ENCODE assay signal across 27 mouse cellular contexts in the genomic region with DNA sequence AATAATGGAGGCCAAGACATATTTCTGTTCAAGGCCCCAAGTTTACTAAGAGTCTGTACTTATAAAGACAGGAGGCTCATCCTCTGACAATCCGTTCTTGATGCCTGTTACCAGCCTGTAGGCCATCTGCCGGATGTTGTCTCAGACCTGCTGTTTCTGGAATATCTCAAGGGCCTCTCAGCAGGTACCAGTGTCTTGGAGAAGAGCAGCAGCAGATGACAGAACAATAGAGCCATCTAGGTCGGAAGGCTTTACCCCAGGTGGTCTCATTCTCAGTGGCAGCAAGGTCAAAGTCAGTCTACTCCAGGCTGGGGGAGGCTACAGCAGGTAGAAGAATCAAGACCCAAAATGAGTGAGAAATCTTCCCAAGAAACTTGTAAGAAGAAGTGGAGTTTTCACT.
DNase-seq lines count a peak whose midpoint lies in the region; ATAC-seq and TF ChIP-seq lines count a peak whose summit lies in the region.
"Had no signal": no experiment of that assay in that cellular context is flagged by ENCODE, and none has a peak within 500 bp of the region (broad histone marks: within the 10 kb centered on the region; RNA-seq: fewer than 3 reads in every experiment).

No protein-coding gene starts in this region.

- ATAC-seq in cerebellum, adult (ENCODE audit: insufficient number of reproducible peaks, low FRiP score, low TSS enrichment): no peak
- ATAC-seq: activated CD4-positive, CD25-positive, alpha-beta regulatory T cell, adult 4 months; forebrain, embryonic 14.5 days; forebrain, postnatal 0 days; intestine, postnatal 0 days had no signal

- H3K79me2 ChIP-seq in myocyte (ENCODE audit: control insufficient read depth, insufficient read depth): no peaks in the 10 kb centered on the region

- H3K4me3 ChIP-seq in myocyte: no peak overlapping the region
- H3K4me3 ChIP-seq: gastrocnemius, adult 2 months; heart, embryonic 10.5 days; heart, embryonic 13.5 days; hindbrain, embryonic 12.5 days; hindbrain, embryonic 15.5 days had no signal

- no peak overlapping the region for H3ac ChIP-seq in myocyte (ENCODE audit: control insufficient read depth, insufficient read length)

- peak; percentile 5 for DNase-seq in cerebellum, postnatal 10 days
- peak; percentile 97 for DNase-seq in R1 (ENCODE audit: low read depth, low spot score)
- no peak for DNase-seq in spleen, adult 12 weeks (ENCODE audit: low spot score)
- no peak for DNase-seq in embryo, embryonic 10 days (ENCODE audit: low spot score)
- DNase-seq: adrenal gland, adult 8-10 months; adrenal gland, postnatal 25 days; B cell, adult 2 months; cerebellum, adult 18-20 months; cerebellum, adult 9-10 months; forebrain, postnatal 0 days; gastrocnemius, adult 2 months; gastrocnemius, postnatal 25 days; heart, postnatal 14 days; heart, postnatal 4 days; kidney, adult 8-10 months had no signal

- no peak for TF ChIP-seq POLR2A in myocyte (IDR thresholded peaks at IDR 0.05; ENCODE audit: insufficient read length, low read depth)

- H3K27me3 ChIP-seq in myocyte (ENCODE audit: control insufficient read depth, insufficient read depth, insufficient read length): no peaks in the 10 kb centered on the region
- H3K27me3 ChIP-seq: CH12.LX; heart, embryonic 13.5 days; hindbrain, embryonic 12.5 days; hindbrain, embryonic 15.5 days; Patski had no signal

- no peaks in the 10 kb centered on the region for H3K36me3 ChIP-seq in myocyte (ENCODE audit: control insufficient read depth, insufficient read depth)
- H3K36me3 ChIP-seq: G1E; heart, embryonic 10.5 days; heart, embryonic 13.5 days; hindbrain, embryonic 12.5 days; hindbrain, embryonic 15.5 days had no signal

- peak overlapping the region; percentile 35 for H3K4me2 ChIP-seq in myocyte (ENCODE audit: low read depth)
- H3K4me2 ChIP-seq: heart, embryonic 13.5 days; hindbrain, embryonic 12.5 days; hindbrain, embryonic 15.5 days had no signal

TF ChIP-seq in myocyte, 11 proteins besides CTCF, POLR2A, EP300 and RAD21:
- TF ChIP-seq MYOD1 (IDR thresholded peaks at IDR 0.05; ENCODE audit: control insufficient read depth in 1 of 3, insufficient read length in 2 of 3, low read depth in 2 of 3): no peak
- TF ChIP-seq MAX (IDR thresholded peaks at IDR 0.05; ENCODE audit: low read depth): no peak
- TF ChIP-seq SRF (IDR thresholded peaks at IDR 0.05; ENCODE audit: control insufficient read depth, insufficient read length, low read depth): no peak
- TF ChIP-seq E2F4 (IDR thresholded peaks at IDR 0.05; ENCODE audit: insufficient read depth): no peak
- no peak for TF ChIP-seq MYOG (IDR thresholded peaks at IDR 0.05; ENCODE audit: control insufficient read depth in 1 of 3, insufficient read depth in 1 of 3, insufficient read length in 2 of 3, low read depth in 2 of 3)
- no peak for TF ChIP-seq TCF12 (IDR thresholded peaks at IDR 0.05; ENCODE audit: insufficient read depth, poor library complexity, severe bottlenecking)
- TF ChIP-seq REST (IDR thresholded peaks at IDR 0.05; ENCODE audit: insufficient read depth, insufficient read length): no peak
- no peak for TF ChIP-seq USF1 (IDR thresholded peaks at IDR 0.05; ENCODE audit: low read depth)
- TF ChIP-seq TCF3 (IDR thresholded peaks at IDR 0.05; ENCODE audit: insufficient read length, low read depth): no peak
- no peak for TF ChIP-seq CEBPB (IDR thresholded peaks at IDR 0.05; ENCODE audit: insufficient read depth, poor library complexity, severe bottlenecking)
- TF ChIP-seq POLR2AphosphoS2 (IDR thresholded peaks at IDR 0.05; ENCODE audit: insufficient read length, low read depth): no peak
TF ChIP-seq in myocyte: peak in this region for 0.

Comparison
In these comparisons a context has a peak if more than half of its experiments do, and no peak if none do; other contexts are left out.
1. DNase-seq: peak in cerebellum, postnatal 10 days (2 of 2) and R1 (single experiment); none in spleen, adult 12 weeks (single experiment) and embryo, embryonic 10 days (single experiment).